In genomic region chr9:119519116-119519515, GRCm38 (mm10) we compare ENCODE assay signal across 18 mouse cellular contexts. TPM values are rescaled to one million over a fixed set of nuclear protein-coding genes. Genes with fewer than 3 reads are reported as not detected.
A peak's percentile ranks its signal among the peaks of the same experiment; 100 is the strongest.
DNase-seq lines count a peak whose midpoint lies in the region; ATAC-seq and TF ChIP-seq lines count a peak whose summit lies in the region.
"Had no signal": no experiment of that assay in that cellular context is flagged by ENCODE, and none has a peak within 500 bp of the region (broad histone marks: within the 10 kb centered on the region; RNA-seq: fewer than 3 reads in every experiment).

No protein-coding gene starts in this region.

- no peak overlapping the region for H3K27ac ChIP-seq in kidney, embryonic 16.5 days (ENCODE audit: low read length)
- H3K27ac ChIP-seq: heart, adult 2 months; kidney, postnatal 0 days; limb, embryonic 13.5 days; stomach, embryonic 15.5 days had no signal

- no peak for TF ChIP-seq CTCF in brain, embryonic 14.5 days (IDR thresholded peaks at IDR 0.05; ENCODE audit: borderline replicate concordance, extremely low read depth, insufficient read depth, insufficient read length)

- H3K27me3 ChIP-seq in kidney, embryonic 16.5 days (ENCODE audit: insufficient read depth, low read length), result no peaks in the 10 kb centered on the region
- H3K27me3 ChIP-seq: stomach, embryonic 15.5 days had no signal

- no peak for TF ChIP-seq POLR2A in brain, embryonic 14.5 days (IDR thresholded peaks at IDR 0.05; ENCODE audit: borderline replicate concordance, extremely low read depth, insufficient read depth, insufficient read length, poor library complexity, severe bottlenecking)

- ATAC-seq in kidney, embryonic 16.5 days (ENCODE audit: low FRiP score, low TSS enrichment), result no peak
- no peak for ATAC-seq in erythroblast, adult 5-6 weeks (replicated peaks; ENCODE audit: low FRiP score, poor library complexity, severe bottlenecking)
- ATAC-seq: inflammation-experienced regulatory T-cells, adult 6 months had no signal

- H3K4me2 ChIP-seq in kidney, embryonic 16.5 days (replicated peaks; ENCODE audit: low read depth, low read length), result no peak overlapping the region
- H3K4me2 ChIP-seq: limb, embryonic 13.5 days; stomach, embryonic 15.5 days had no signal

- H3K9me3 ChIP-seq in kidney, embryonic 16.5 days (ENCODE audit: low read length), result no peaks in the 10 kb centered on the region
- H3K9me3 ChIP-seq: limb, embryonic 13.5 days; stomach, embryonic 15.5 days had no signal

- 0 out of 2 replicates have a peak, but pooled peaks cover 3% of the 10 kb centered on the region for H3K4me1 ChIP-seq in kidney, embryonic 16.5 days (ENCODE audit: insufficient read depth, low read length)

- H3K4me3 ChIP-seq in kidney, embryonic 16.5 days (ENCODE audit: low read length), result no peak overlapping the region
- H3K4me3 ChIP-seq: heart, adult 2 months; limb, embryonic 13.5 days; stomach, embryonic 15.5 days had no signal

- 43% methylated on average over 23 of the region's 23 CpGs for WGBS in kidney, embryonic 16.5 days

- H3K36me3 ChIP-seq in kidney, embryonic 16.5 days (ENCODE audit: insufficient read depth, low read length), result no peaks in the 10 kb centered on the region
- H3K36me3 ChIP-seq: limb, embryonic 13.5 days; stomach, embryonic 15.5 days had no signal

- peak overlapping the region; percentile 25; the same call in 1 of the 2 replicates for H3K9ac ChIP-seq in kidney, embryonic 16.5 days (replicated peaks; ENCODE audit: low read length)
- H3K9ac ChIP-seq: limb, embryonic 13.5 days; stomach, embryonic 15.5 days had no signal

- peak; percentile 16 to 22 for DNase-seq in cerebellum, adult 18-20 months
- no peak for DNase-seq in cerebellum, adult 8-10 months
- DNase-seq in kidney, postnatal 14 days, result no peak
- DNase-seq in brain, embryonic 14.5 days (ENCODE audit: low read depth), result peak; percentile 29
- DNase-seq in right cerebral cortex, postnatal 10 days (ENCODE audit: low spot score in 2 of 2), result peak; percentile 42 to 52
- DNase-seq in embryo, embryonic 9.5 days (ENCODE audit: extremely low spot score), result no peak
- DNase-seq: adrenal gland, adult 2 months; embryo, embryonic 11 days; heart, adult 2 months; lung, postnatal 4 days; thymus, postnatal 14 days had no signal

RNA-seq across cellular contexts. Expression of gene Scn5a, which starts 59.7 kb away (rescaled TPM):
- polyA plus RNA-seq in kidney, embryonic 16.5 days (2015; fragmentation: Nextera tagmentation; extraction: Ambion mirVana), result 0.13 and 0.25 TPM in 2 replicates
- 0.97 and 1.5 TPM in 2 replicates for polyA plus RNA-seq in brain, embryonic 14.5 days (2012; rRNA removed)
- not detected in 2 replicates for total RNA-seq in erythroblast, adult 5-6 weeks (2015; ENCODE audit: low replicate concordance)
- not detected in 2 replicates for total RNA-seq in erythroblast, adult 5-6 weeks (2017; ENCODE audit: low replicate concordance)
- total RNA-seq: monocyte, adult 5-6 weeks had no signal
- polyA plus RNA-seq: inflammation-experienced regulatory T-cells, adult 6 months had no signal

Comparison
In these comparisons a context has a peak if more than half of its experiments do, and no peak if none do; other contexts are left out.
1. DNase-seq: peak in cerebellum, adult 18-20 months (2 of 2), brain, embryonic 14.5 days (single experiment) and right cerebral cortex, postnatal 10 days (2 of 2); none in cerebellum, adult 8-10 months (single experiment), kidney, postnatal 14 days (single experiment) and embryo, embryonic 9.5 days (single experiment).